Mouse (Mus musculus) induced T-regulatory cell, adult 2 months (primary cell): ENCODE results near the gene Mrps10.
"Not testable (repeated sequence)": the region's sequence is repeated elsewhere in the genome, so short reads cannot be mapped to it uniquely, and the experiment has no call there.

ENCODE experiments used
- DNase-seq: peaks from one replicate; pipeline ENCODE4 v3.0.0-alpha.2; 2012; ENCODE audit warnings: low read depth

The Mrps10 gene

DNA sequence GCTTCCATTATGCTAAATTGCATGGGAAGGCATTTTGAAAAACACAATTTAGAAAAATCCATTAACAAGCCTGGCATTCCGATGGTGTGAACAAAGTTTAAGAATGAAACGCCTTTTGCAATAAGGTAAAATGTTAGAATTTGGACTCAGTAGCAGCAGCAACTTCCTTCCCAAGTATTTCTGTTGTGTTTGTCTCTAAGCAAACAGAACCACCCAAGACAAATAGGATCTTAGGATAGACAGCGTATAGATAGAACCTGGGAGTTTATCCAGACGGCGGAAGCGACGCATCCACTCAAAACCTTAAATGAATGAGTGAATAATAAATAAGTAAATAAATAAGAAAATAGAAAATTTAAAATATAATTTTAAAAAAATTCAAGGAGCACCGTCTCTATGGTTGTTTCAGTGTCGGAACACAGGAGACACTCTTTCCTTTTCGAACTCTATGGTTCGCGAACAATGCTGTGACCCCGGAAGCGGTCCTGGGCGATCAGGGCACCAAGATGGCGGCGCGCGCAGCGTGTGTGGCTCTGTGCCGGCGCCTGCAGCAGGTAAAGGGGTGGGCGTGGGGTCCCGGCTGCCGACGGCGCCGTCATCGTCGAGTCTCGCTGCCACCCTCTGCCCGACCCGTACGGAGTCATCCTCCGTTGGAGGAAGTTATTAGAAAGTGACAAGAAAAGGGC is at the start of gene Mrps10:
Mrps10 (plus strand) TSS at position 487 of the 686 bp plus-strand sequence.
- DNase-seq, result peak; percentile 93

DNA sequence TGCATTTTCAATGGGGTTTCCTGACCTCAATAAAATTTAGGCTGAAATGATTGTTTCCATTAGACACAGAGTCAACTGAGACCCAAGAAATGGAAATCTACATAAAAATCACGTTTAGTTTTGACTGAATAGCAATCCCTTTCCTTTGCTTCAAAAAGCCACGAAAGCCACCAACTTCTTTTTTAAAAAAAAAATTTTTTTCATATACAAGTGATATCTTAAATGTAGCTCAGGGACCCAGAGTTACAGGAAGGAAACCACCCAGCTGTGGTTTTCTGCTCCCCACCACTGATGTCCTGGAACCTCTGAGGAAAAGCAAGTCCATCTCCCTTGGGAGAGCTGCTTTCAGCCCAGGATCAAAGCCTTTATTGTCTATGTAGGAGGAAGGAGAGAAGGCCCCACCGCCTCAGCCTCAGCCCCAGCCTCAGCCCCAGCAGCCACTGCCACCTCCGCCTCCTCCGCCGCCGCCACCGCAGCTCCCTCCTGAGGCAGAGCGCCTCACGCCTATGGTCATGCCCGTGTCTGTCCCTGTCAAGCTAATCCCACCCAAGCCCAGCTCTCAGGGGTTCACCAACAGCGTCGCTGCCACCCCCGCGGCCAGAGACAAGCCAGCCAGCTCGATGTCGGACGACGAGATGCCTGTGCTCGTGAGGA is 49.6 kb upstream of the Mrps10 start:
- no peak for DNase-seq

DNA sequence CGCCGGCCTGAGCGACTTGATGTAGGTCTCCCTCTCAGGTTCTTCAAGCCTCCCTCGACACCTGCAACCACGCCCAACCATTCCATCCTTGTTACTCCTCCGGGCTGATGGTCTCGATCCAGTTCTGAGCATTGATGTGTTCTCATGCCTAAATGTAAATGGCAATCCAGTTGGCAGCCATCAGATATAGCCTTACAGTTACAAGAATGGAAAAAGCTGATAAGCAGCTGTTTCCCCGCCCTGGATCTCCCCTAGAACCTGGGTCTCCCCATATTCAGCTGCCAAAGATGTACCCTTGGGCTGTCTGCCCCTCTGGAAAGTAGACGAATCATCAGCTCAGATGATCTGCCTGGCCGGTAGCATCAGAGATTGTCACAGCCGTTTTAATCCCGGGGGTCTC is 48.9 kb upstream of the Mrps10 start:
- DNase-seq, result no peak

DNA sequence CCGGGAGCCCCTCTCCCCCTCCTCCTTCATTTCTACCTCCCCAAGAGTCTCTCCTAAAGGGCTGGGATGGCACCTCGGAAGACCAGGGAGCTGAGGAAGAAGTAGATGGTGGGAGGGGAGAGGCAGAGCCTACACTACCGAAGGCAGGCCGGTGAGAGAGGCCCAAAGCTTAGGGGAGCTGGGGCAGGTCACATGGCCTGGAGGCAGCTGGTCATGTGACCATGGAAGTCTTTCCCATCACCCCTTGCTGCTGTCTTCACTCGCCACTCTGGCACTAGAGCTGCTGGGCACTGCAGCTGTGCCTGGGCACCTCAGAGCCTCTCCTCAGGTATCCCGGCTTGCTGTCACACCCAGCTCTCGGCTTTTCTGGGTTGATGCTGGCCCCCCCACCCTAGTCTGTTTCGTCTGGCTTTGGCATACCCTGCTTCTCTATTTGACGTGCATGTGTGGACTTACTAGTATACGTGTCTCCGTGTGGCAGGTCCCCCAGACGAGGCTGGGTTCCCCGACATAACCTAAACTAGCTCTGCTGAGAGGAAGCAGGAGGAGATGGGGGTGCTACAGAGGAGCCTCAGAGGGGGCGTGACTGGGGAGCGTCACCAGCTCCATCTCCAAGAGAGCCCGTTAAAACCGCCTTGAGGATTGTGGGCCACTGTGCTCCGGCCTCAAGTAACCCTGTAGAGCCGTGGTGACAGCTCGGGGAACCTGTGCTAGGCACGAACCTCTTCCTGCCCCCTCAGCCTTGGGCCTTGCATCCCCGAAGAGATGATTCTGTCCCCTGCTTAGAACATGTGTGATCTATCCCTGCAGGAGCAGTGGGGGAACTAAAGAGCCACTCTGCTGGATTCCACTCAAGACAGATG is 46.3 kb upstream of the Mrps10 start:
- DNase-seq, result no peak

DNA sequence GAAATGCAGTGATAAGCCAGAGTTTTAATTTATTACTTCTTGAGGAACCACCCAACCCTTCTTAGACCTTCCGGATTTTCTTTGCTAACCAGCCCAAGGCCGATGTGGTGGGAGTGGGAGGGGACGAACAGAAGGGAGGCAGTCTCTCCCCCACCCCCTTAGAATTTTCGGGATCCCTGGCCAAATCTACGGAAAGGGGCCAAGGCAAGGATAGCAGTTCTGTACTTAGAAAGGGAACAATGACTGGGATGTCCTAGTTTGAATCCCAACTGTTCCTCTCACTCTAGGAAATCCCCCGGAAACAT is 45.7 kb upstream of the Mrps10 start:
- DNase-seq, result no peak

DNA sequence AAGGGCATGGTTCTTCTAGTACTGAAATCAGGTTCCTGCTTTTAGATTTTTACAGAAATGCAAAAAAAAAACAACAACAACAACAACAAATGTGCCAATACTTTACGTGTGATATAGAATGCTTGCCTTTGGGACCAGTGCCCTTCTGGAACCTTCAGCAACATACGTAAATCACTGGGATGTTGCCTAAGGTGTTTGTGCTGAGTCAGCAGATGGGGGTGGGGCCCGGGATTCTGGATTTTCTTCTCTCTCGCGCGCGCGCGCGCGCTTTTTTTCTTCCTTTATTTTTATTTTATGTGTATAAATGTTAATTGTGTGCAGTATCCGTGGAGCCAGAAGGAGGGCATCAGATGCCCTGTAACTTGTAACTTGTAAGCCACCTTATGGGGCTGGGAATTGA is 41.1 kb upstream of the Mrps10 start:
- no peak for DNase-seq

DNA sequence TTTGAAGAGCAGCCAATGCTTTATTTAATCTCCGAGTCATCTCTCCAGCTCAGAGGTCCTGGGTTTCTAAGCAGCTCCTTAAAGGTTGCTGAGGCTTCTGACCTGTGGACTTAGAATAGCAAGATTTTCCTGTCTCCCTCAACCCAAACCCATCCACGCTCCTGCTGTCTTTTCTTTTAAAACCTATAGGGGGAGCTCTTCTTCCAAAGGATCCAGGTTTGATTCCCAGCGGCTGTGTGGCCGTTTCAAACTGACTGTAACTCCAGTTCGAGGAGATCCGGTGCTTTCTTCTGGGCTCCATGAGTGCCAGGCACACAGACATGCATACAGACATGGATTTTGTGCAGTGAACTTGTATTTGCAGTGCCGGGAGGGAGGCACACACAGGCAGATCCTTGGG is 40.7 kb upstream of the Mrps10 start:
- peak; percentile 44 for DNase-seq

DNA sequence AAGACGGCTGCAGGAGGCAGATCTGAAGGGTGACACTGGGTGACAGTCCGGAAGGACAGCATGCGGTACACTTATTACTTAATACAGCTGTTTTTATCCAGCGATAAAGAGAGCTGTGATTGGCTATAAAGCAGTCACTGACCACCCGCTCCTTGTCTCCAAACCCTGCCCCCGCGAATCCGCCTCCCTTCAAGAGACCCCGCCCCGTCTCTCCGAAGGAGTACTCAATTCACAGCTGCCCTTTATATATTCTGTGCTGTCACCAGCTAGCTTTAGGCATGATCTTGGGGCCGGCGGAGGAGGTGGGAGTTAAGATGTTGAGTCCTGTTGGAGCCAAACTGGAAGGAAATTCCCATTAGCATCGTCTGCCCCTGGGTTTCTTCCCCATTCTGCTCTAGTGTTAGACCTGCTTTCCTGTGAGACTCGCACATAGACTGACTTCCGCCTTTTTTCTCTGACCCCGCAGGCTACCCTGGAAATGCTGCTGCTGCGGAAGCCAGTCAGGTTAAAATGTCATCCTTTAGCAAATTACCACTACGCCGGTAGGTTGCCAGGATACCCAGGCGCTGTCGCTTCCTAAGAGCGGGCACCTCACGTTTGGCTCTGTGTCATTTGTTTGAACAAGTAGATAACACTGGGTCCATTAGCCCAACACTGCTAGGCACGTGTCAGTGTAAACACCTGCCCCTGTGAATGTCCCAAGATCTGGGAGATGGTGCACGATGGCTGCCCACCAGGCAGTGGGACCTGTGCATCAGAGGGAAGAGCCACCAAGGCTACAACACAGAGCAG is 39.9 kb upstream of the Mrps10 start:
- no peak for DNase-seq

DNA sequence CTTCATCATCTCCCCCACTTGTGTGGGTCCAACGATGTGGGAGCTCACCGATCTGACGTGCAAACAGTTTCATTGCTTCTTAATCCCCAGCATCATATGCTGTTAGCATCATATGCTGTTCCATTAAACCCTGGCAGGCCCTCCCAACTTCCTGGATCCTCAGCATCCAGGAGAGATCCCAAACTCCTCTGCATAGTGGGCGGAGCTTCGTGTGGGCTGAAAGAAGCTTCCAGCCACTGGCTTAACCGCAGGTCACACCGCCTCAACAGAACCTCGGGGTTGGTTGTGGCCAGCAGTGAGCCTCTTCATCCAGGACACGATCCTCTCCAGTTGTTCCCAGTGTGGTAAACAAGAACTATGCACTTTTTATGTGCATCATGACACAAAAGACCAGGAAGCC is 38.1 kb upstream of the Mrps10 start:
- no peak for DNase-seq

DNA sequence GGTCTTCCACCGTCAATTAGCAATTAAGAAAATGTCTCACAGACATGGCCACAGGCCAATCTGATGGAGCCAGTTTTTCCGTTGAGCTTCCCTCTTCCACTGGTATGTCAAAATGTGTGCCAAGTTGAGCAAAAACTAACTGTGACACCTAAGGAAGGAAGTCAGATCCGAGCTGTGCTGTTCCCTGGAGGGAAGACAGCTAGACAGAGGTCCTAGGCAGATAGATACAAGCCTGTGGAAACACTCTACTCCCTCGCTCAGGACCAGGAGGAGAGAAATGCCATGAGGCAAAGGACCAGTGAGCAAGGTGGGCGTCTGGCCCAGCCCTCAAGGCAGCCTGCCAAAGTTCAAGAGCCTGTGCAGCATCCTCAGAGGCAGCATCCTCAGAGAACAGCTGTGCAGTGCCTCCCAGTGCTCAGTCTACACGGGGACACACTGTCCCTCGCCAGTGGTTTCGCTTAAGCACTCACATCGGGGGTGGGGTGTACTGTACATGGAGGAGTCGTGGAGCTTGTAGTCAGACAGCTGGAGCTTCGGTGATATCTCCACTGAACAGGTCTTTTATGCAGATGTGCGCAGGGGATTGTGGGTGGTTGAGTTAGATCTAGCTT is 36.6 kb upstream of the Mrps10 start:
- peak; percentile 37 for DNase-seq

DNA sequence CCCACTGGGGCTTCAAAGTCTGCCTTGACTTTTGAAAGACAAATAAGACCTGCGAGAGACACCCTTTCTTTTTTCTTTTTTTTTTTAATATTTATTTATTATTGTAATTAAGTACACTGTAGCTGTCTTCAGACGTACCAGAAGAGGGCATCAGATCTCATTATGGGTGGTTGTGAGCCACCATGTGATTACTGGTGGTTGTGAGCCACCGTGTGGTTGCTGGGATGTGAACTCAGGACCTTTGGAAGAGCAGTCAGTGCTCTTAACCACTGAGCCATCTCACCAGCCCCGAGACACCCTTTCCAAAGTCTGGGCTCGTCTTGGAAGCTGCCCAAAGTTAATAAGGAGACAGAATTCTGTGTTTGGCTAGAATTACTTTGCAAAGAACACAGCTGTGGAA is 36.0 kb upstream of the Mrps10 start:
- not testable (repeated sequence) for DNase-seq

DNA sequence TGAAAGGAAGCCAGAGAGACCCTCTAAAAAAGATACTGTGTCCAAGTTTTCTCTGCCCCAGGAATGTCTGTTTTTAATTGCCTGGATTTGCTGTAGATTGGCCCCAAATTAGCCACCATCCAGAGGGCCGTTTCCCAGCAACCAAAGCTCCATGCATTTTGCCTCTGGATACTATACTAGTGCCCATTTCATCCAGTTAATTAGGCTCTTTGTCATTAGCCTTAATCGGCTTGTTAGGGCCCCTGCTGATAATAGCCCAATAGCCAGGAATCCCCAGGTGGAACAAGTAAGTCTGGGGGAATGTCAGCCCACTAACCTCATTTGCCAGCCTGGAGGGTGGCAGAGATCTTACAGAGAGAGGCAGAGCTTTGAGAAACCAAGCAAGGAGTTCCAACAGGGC is 35.3 kb upstream of the Mrps10 start:
- no peak for DNase-seq

DNA sequence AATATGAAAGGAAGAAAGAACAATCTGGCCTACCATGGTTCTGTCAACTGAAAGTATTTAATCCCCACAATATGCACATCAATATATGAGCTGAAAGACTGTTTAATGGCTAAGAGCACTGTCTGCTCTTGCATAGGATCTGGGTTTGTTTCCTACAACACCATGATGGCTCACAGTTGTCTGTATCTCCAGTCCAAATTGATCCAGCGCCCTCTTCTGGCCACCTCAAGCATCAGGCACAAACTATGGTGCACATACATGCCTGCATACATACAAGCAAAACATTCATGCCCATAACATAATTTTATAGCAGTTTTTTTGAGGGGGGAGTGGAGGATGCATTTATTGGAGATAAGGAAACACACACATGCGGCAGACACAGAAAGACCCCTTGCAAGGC is 25.6 kb upstream of the Mrps10 start:
- no peak for DNase-seq

DNA sequence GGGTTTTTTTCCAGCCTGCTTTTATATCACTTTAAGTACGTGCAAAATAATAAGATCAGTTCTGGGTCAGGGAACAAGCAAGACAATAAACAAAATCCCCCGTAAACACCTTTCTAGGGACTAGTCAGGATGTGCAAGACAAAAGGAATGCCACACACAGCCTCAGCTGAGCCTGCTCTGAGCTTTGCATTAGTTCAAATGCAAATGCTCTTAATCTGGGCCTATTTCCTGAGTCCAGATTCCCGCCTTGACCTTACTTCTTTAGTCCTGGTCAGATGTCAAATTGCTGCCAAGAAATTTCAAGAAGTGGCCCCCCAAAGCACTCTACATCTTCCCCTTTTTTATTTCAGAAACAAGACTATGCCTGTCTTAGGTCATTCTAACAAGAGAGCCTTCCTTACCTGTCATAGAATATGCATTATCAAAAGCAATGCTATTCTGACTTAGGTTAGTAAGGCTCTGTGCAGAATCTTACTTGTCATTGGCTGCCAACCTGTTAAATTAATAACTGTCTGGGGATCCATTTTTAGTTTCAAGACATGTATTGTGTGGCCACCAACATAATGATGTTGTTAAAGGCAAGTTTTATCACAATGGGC is 18.9 kb upstream of the Mrps10 start:
- no peak for DNase-seq

DNA sequence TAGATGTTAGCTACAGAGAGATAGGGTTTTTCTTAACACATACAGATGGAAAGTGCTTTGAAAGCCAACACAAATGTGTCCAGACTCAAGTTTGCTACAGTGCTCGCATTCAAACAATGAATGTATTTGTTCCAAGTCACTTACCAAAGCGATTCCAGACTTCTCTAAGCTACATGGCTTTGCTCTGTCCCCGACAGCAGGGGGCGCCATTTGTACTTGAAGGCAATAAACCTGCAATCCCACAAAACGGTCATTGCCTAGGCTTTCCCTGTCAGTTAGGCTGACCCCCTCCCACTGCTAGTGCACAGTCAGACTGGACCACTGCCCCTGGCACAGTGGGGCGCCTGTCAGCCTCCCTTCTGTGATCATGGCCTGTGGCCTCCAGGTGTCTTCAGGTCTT is 8.7 kb upstream of the Mrps10 start:
- DNase-seq, result peak; percentile 77

DNA sequence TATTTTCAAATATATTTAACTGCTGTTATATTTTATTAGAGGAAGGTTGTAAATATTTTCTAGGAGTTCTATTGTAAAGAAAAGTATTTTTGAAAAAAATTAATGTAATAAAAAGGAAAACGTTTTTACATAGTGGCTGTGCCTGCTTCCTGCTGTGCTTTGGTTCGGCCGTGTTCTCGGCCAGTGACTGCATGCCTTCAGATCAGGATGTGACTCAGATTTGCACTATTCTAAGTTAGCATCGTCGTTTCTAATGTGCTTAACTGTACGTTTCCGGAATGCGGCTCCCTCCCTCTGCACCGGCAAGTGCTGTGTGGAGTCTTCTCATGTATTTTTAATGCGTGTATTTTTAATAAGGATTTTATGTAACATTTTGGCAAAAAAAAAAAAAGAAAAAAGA is 7.3 kb upstream of the Mrps10 start:
- DNase-seq, result peak; percentile 32

DNA sequence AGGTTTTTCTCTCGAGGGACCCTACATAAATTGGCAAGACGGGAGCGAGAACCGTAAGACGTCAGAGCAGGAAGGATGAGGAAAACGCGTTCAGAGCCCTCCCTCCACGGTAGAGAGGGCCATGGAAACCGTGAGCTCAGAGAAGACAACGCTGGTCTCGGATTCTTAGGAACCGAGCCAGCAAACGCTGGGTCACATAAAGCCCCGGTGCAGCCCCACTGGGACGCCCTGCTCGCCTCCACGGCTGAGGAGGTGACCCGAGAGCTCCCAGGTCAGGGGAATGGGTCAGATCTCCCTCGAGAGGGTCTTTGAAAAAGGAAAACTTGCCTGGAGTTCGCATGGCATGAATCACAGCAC is 378 bp downstream of the Mrps10 start:
- no peak for DNase-seq

DNA sequence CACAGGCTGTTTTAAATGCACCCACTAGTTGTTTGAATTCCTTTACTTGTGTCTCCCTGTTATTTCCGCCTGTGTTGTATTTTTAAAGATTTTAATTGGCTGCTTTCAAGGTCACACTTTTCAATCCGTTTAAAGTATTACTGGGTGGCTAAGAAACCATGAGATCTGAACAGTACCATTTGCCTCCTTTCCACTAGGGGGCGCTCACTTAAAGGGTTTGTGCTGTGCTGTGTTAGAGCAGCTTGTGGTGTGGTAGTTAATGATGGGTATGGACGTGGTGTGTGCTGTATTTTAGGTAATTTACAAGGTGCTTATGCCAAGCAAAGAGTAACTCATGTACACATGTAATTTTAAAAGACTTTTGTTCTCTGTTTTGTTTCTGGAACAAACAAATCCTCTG is 2.8 kb downstream of the Mrps10 start:
- DNase-seq, result peak; percentile 86

DNA sequence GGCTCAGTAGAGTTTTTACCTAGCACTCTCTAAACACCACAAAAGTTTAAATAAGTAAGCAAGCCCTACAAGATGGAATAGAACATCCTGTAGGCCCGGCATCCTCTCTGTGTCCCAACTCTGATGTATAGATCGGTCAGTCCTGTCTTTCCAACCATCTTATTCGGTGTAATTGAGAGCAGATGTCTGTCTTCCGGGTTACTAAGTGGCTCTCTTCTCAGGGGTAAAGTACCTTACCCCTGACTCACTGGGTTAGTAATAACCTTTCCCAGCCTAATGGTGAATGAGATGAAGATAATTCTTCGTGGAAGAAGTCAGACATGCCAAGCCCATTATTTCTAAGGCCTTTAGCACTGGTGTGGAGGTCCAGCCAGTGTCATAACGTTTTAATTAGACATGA is 5.3 kb downstream of the Mrps10 start:
- no peak for DNase-seq

DNA sequence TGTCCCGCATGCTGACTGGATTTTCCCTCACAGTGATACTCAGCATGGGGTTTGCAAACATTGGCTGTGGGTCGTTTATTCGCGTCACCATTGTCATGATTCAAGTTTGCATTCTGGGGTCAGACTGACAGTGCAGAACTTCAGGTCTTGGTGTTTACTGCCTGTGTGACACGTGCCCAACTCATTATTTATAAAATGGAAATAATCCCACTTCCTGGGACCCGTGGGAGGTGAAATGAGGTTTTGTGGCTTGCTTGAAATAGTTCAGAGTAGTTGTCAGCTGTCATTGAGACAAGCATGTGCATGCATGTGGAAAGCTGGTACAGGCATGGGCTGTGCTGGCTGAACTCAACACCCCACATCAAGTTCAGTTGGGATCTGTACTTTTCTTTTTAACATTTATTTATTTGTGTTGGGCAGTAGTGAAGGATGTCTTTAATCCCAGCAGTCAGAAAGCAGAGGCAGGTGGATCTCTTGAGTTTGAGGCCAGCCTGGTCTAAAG is 8.1 kb downstream of the Mrps10 start:
- DNase-seq, result no peak

DNA sequence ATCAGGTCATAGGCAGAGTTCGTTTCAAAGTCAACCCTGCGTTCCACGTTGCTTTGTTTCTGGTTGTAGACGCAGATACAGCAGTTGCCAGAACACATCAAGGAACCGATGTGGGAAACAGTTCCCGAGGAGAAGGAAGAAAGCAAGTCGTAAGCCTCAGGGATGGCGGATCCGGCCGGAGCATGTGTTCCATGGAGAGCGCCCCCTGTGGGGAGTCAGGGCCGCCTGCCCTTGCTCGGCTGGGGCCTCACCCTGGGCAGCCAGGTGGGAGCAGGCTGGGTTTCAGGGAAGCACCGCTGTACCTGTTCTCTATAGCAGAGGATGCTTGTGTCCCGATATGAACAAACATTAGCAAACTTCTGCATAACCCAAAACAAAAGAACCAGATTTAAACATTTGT is 9.4 kb downstream of the Mrps10 start:
- no peak for DNase-seq

DNA sequence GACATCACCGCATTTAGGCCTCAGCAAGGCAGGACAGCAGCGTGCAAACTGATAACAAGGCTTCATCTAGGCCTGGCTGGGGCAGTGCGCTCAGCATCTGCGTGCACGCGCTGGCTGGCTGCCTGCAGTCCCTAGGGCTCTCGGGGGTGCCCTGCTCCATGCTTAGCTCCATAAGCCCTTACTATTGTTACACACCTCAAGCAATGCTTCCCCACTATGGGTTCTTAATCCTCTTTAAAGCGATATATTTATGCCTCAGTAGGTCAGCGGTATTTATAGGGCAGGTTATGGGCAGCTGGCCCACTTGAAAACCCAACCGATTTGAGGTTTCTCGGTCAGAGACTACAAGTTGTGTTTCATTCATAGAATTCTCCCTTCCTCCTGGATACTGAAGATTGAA is 13.2 kb downstream of the Mrps10 start:
- no peak for DNase-seq
